Mouse (Mus musculus): Measurements from ENCODE around the gene Mrpl47. TPM values are rescaled to one million over a fixed set of nuclear protein-coding genes. Genes with fewer than 3 reads are reported as not detected.
"Not testable (repeated sequence)": the region's sequence is repeated elsewhere in the genome, so short reads cannot be mapped to it uniquely, and the experiment has no call there.

Gene Mrpl47
- total and polyA plus RNA-seq, 2 experiments from 2014 or later = 7.5 to 27.7 TPM

DNA sequence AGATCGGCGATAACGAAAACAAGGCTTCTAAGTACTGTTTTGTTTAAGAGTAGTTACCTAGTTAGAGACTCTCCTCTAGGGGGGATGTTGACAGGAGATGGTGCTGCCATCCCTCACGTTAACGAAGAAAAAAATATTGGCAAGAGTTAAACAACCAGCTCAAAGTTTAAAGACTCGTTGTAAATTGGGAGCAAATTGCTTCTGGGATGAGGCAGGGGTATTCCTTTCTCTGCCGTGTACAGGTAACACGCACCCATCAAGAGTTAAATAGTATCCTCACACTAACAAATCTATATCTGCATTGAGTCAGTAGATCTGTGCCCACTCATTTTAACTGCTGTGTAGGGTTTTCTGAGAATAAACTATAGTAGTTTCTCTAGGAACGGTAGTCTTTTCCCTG is 28.0 kb downstream of the Mrpl47 start:
- WGBS = 9% methylated on average over 9 of the region's 9 CpGs
- ATAC-seq (no peak), DNase-seq (ENCODE audit: low spot score) (no peak)
- no peak for TF ChIP-seq CTCF (IDR thresholded peaks at IDR 0.05; ENCODE audit: low read depth)
- H3K9me3 ChIP-seq (ENCODE audit: low read length) = no peaks in the 10 kb centered on the region
- peak overlapping the region; percentile 70 for H3K4me3 ChIP-seq (ENCODE audit: low read length)
- H3K4me1 ChIP-seq (ENCODE audit: insufficient read depth, low read length) = no peaks in the 10 kb centered on the region
- H3K27ac ChIP-seq = peak overlapping the region; percentile 89
- H3K36me3 ChIP-seq (ENCODE audit: insufficient read depth, low read length) = peaks cover 10% of the 10 kb centered on the region
- peak overlapping the region; percentile 69 for H3K9ac ChIP-seq (replicated peaks; ENCODE audit: low read length)
- peak overlapping the region; percentile 87 for H3K4me2 ChIP-seq (ENCODE audit: low read depth, low read length)
- no peaks in the 10 kb centered on the region for H3K27me3 ChIP-seq (ENCODE audit: insufficient read depth, low read length)

- Histone ChIP-seq H3K4me3 (ENCODE audit: low read length) (peak overlapping the region; percentile 70), H3K4me1 (ENCODE audit: insufficient read depth, low read length) (no peaks in the 10 kb centered on the region), H3K4me2 (ENCODE audit: low read depth, low read length) (peak overlapping the region; percentile 87), H3K9me3 (ENCODE audit: low read length) (no peaks in the 10 kb centered on the region), H3K27ac (peak overlapping the region; percentile 89), H3K9ac (replicated peaks; ENCODE audit: low read length) (peak overlapping the region; percentile 69), H3K27me3 (ENCODE audit: insufficient read depth, low read length) (no peaks in the 10 kb centered on the region), H3K36me3 (ENCODE audit: insufficient read depth, low read length) (peaks cover 9% of the 10 kb centered on the region)
- DNase-seq (ENCODE audit: low spot score) (peak; percentile 98), ATAC-seq (peak; percentile 100)
- WGBS = under 1% methylated on average over 90 of the region's 90 CpGs
- TF ChIP-seq CTCF (IDR thresholded peaks at IDR 0.05; ENCODE audit: low read depth) = peak; percentile 53
Observed at GRCm38 (mm10) chr3:32708368-32709231, 28.8 kb downstream of the Mrpl47 start.

GRCm38 (mm10) chr3:32708052-32708367 is 29.4 kb downstream of the Mrpl47 start:
- TF ChIP-seq CTCF (IDR thresholded peaks at IDR 0.05; ENCODE audit: low read depth) = no peak
- peak overlapping the region; percentile 70 for H3K4me3 ChIP-seq (ENCODE audit: low read length)
- WGBS = 7% methylated on average over 4 of the region's 4 CpGs
- H3K9ac ChIP-seq (replicated peaks; ENCODE audit: low read length) = 0 out of 2 replicates have a peak overlapping the region, but pooled peaks have one; percentile 69
- no peaks in the 10 kb centered on the region for H3K9me3 ChIP-seq (ENCODE audit: low read length)
- DNase-seq (ENCODE audit: low spot score) (no peak), ATAC-seq (no peak)
- no peaks in the 10 kb centered on the region for H3K4me1 ChIP-seq (ENCODE audit: insufficient read depth, low read length)
- no peaks in the 10 kb centered on the region for H3K27me3 ChIP-seq (ENCODE audit: insufficient read depth, low read length)
- peaks cover 7% of the 10 kb centered on the region for H3K36me3 ChIP-seq (ENCODE audit: insufficient read depth, low read length)
- peak overlapping the region; percentile 49 for H3K4me2 ChIP-seq (ENCODE audit: low read depth, low read length)
- H3K27ac ChIP-seq = no peak overlapping the region

GRCm38 (mm10) chr3:32705647-32706348 is 31.6 kb downstream of the Mrpl47 start, which contains the start of gene Actl6a:
Gene Actl6a (plus strand): TSS chr3:32706298.
- not testable (repeated sequence) for H3K4me2 ChIP-seq (ENCODE audit: low read depth, low read length); DNase-seq (ENCODE audit: low spot score); H3K9ac ChIP-seq (replicated peaks; ENCODE audit: low read length); H3K4me1 ChIP-seq (ENCODE audit: insufficient read depth, low read length); H3K4me3 ChIP-seq (ENCODE audit: low read length); ATAC-seq; H3K9me3 ChIP-seq (ENCODE audit: low read length); H3K27ac ChIP-seq; H3K27me3 ChIP-seq (ENCODE audit: insufficient read depth, low read length); H3K36me3 ChIP-seq (ENCODE audit: insufficient read depth, low read length)
- WGBS = 81% methylated on average over 9 of the region's 9 CpGs

- H3K4me3 ChIP-seq (ENCODE audit: low read length); H3K4me1 ChIP-seq (ENCODE audit: insufficient read depth, low read length); ATAC-seq; H3K27ac ChIP-seq; H3K9ac ChIP-seq (replicated peaks; ENCODE audit: low read length); H3K36me3 ChIP-seq (ENCODE audit: insufficient read depth, low read length); H3K9me3 ChIP-seq (ENCODE audit: low read length); H3K4me2 ChIP-seq (ENCODE audit: low read depth, low read length); H3K27me3 ChIP-seq (ENCODE audit: insufficient read depth, low read length); DNase-seq (ENCODE audit: low spot score): not testable (repeated sequence)
- WGBS = 94% methylated on average over 10 of the region's 10 CpGs
Observed at GRCm38 (mm10) chr3:32704632-32705031, 32.8 kb downstream of the Mrpl47 start.

DNA sequence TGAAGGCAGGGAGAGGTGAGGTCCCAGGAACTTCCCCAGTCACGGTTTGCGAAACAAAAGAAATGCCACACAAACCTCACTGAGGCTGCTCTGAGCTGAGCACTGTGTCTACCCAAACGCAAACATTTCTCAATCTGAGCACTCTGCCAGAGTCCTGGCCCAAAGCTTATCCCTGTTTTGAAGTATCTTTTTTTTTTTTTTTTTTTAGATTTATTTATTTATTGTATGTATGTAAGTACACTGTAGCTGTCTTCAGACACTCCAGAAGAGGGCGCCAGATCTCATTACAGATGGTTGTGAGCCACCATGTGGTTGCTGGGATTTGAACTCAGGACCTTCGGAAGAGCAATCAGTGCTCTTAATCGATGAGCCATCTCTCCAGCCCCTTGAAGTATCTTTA is 33.4 kb downstream of the Mrpl47 start:
- not testable (repeated sequence) for H3K4me3 ChIP-seq (ENCODE audit: low read length); H3K4me2 ChIP-seq (ENCODE audit: low read depth, low read length); H3K27me3 ChIP-seq (ENCODE audit: insufficient read depth, low read length); H3K9me3 ChIP-seq (ENCODE audit: low read length); ATAC-seq; H3K27ac ChIP-seq; DNase-seq (ENCODE audit: low spot score); H3K4me1 ChIP-seq (ENCODE audit: insufficient read depth, low read length); H3K9ac ChIP-seq (replicated peaks; ENCODE audit: low read length); H3K36me3 ChIP-seq (ENCODE audit: insufficient read depth, low read length)
- 91% methylated on average over 6 of the region's 6 CpGs for WGBS

Data from hindbrain, postnatal 0 days (tissue).